Mouse (Mus musculus) heart, embryonic 14.5 days (tissue): ENCODE results near the gene Elmo3. TPM values are rescaled to one million over a fixed set of nuclear protein-coding genes. Genes with fewer than 3 reads are reported as not detected.

Experiments
- ATAC-seq: fragments of 200-750 bp; cut with Nextera tagmentation; 2 replicates; pipeline ENCODE4 v1.8.0; 2017; ENCODE audit warnings: low read depth, moderate TSS enrichment; ENCODE audit not compliant: insufficient number of reproducible peaks, insufficient read depth, low FRiP score
- H3K27ac ChIP-seq, 2 experiments: fragments of 200-500 bp in 1 of 2; fragments of 300-500 bp in 1 of 2; sonication (generic) in 1 of 2; replicated peaks in 1 of 2; 2 replicates each; pipeline ENCODE4 v1.5.1; 2012 to 2014; ENCODE audit warnings: low read depth in 2 of 2, low read length in 2 of 2, control low read depth in 1 of 2, mild to moderate bottlenecking in 1 of 2, mixed read lengths in 1 of 2; ENCODE audit not compliant: control insufficient read depth in 1 of 2, insufficient read depth in 1 of 2
- H3K27me3 ChIP-seq: fragments of 300-500 bp; sonication (generic); 2 replicates; pipeline ENCODE4 v1.6.1; 2014; ENCODE audit warnings: mild to moderate bottlenecking, low read length, control low read depth; ENCODE audit not compliant: control insufficient read depth, insufficient read depth
- H3K36me3 ChIP-seq: fragments of 300-500 bp; sonication (generic); 2 replicates; pipeline ENCODE4 v1.6.1; 2014; ENCODE audit warnings: mild to moderate bottlenecking, control low read depth, low read length, mixed read lengths; ENCODE audit not compliant: control insufficient read depth, insufficient read depth
- H3K4me1 ChIP-seq, 2 experiments: fragments of 200-500 bp in 1 of 2; fragments of 300-500 bp in 1 of 2; sonication (generic) in 1 of 2; 2 replicates each; pipeline ENCODE4 v1.6.1; 2012 to 2014; ENCODE audit warnings: low read length in 2 of 2, control low read depth in 1 of 2, mixed read lengths in 1 of 2; ENCODE audit not compliant: control insufficient read depth in 2 of 2, insufficient read depth in 2 of 2
- H3K4me2 ChIP-seq: fragments of 300-500 bp; sonication (generic); 2 replicates; pipeline ENCODE4 v1.6.1; 2014; ENCODE audit warnings: mild to moderate bottlenecking, low read length
- H3K4me3 ChIP-seq, 2 experiments: fragments of 200-500 bp in 1 of 2; fragments of 300-500 bp in 1 of 2; sonication (generic) in 1 of 2; 2 replicates each; pipeline ENCODE4 v1.5.1; 2012 to 2014; ENCODE audit warnings: low read length in 2 of 2, mild to moderate bottlenecking in 2 of 2, control low read depth in 1 of 2, low read depth in 1 of 2, moderate library complexity in 1 of 2; ENCODE audit not compliant: control insufficient read depth in 1 of 2, insufficient read depth in 1 of 2
- H3K9ac ChIP-seq: fragments of 300-500 bp; sonication (generic); 2 replicates; pipeline ENCODE4 v1.6.1; 2014; ENCODE audit warnings: mild to moderate bottlenecking, low read length
- H3K9me3 ChIP-seq: fragments of 300-500 bp; sonication (generic); 2 replicates; pipeline ENCODE4 v1.6.1; 2016; ENCODE audit warnings: low read length, control low read depth; ENCODE audit not compliant: control insufficient read depth
- WGBS: fragments of 180-500 bp; shearing (Covaris S2); extraction: QIAGEN DNeasy Blood & Tissue Kit; methylation state at CpG from one replicate; pipeline ENCODE4 v1.1.7; 2014; 5-methylcytosine and 5-hydroxymethylcytosine counted together
- polyA plus RNA-seq: library from polyadenylated mRNA; unstranded; fragments of >200 nt; fragmentation: Nextera tagmentation; extraction: Ambion mirVana; gene quantifications from 2 replicates; pipeline ENCODE4 v1.2.1, GENCODE M21; 2014

Elmo3 gene
- polyA plus RNA-seq, 1 experiment from 2014 or later: 3.4 TPM

DNA sequence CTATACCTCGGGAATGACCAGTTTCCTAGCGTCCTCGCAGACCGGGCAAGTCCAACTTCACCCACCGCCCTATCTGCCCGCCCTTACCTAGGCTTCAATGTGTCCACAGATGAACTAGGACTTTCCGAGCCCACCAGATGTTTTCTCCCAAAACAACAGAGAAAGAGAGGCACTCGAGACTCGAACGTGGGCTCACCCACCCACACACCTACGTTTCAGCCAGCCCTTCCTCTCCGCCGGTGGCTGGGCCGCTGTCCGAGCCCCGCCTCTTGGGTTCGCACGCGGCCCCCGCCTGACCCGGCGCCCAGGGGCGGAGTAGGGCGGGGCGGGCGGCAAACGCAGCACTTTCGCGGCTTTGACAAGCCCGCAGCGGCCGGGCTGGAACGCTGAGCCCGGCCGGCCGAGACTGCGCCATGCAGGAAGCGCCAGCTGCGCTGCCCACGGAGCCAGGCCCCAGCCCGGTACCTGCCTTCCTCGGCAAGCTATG, 35.9 kb upstream of the Elmo3 start, which contains the start of gene Hsf4:
Hsf4 (plus strand) TSS at position 341 of the 487 bp plus-strand sequence.
- WGBS: under 1% methylated on average over 41 of the region's 42 CpGs
- Histone ChIP-seq H3K4me1 (peaks cover 13 to 30% of the 10 kb centered on the region in 2 experiments; a peak in 3 of 4 replicates), H3K36me3 (no peaks in the 10 kb centered on the region), H3K9ac (peak within 1 kb of the TSS; percentile 69), H3K4me3 (peak within 1 kb of the TSS; percentile 44 to 54), H3K27me3 (peaks cover 83% of the 10 kb centered on the region), H3K27ac (no peak within 1 kb of the TSS), H3K9me3 (no peaks in the 10 kb centered on the region), H3K4me2 (peak within 1 kb of the TSS; percentile 97)
- ATAC-seq: no peak

DNA sequence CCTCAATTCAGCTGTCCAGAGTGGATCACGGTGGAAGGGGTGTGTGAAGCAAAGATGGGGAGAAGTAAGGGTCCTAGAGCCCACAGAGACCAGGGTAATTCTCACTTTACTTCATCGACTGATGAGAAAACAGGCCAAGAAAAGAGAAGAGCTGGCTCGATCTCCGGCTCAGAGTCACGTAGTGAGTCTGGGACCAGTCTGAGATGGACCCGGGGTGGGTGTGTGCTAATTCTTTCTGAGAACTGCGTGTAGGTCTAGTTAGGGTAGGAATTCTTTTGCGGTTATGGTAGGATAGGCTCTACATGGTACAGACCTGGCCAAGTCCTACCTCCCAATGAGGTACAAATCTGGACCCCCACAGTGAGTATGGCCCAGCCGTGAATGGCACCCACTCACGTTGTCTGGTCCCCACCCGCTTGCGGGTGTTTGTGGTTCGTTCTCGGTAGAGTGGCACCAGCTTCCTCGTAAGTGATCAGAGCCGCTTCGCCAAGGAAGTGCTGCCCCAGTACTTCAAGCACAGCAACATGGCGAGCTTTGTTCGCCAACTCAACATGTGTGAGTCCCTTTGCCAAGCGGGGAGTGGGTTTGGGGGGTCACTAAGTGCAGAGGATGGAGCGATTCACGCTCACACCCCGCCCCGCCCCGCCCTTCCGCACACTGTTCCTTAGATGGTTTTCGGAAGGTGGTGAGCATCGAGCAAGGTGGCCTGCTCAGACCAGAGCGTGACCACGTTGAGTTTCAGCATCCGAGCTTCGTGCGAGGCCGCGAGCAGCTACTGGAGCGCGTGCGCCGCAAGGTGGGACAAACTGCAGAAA, 35.1 kb upstream of the Elmo3 start:
- H3K27ac ChIP-seq: no peak overlapping the region
- H3K9ac ChIP-seq: 0 out of 2 replicates have a peak overlapping the region, but pooled peaks have one; percentile 69
- ATAC-seq: no peak
- H3K4me3 ChIP-seq: peak overlapping the region; percentile 44 to 54
- WGBS: 5% methylated on average over 39 of the region's 39 CpGs
- H3K9me3 ChIP-seq: no peaks in the 10 kb centered on the region
- H3K27me3 ChIP-seq: peaks cover 91% of the 10 kb centered on the region
- H3K4me2 ChIP-seq: peak overlapping the region; percentile 97
- no peaks in the 10 kb centered on the region for H3K36me3 ChIP-seq
- H3K4me1 ChIP-seq: peaks cover 12 to 26% of the 10 kb centered on the region in 2 experiments

DNA sequence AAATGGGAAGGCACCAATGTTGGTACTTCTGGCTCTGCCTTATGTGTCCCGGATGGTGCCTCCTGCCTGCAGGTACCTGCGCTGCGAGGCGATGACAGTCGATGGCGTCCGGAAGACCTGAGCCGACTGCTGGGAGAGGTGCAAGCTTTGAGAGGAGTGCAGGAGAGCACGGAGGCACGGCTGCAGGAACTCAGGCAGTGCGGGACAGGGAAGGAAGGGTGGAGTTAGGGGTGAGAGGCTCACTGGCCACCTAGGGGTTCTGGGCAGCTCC, 34.5 kb upstream of the Elmo3 start:
- Histone ChIP-seq H3K4me3 (peak overlapping the region in 1 of 2 experiments; percentile 54; a peak in 2 of 4 replicates), H3K27me3 (peaks cover 97% of the 10 kb centered on the region), H3K4me2 (no peak overlapping the region; the same call in 1 of the 2 replicates), H3K9ac (no peak overlapping the region), H3K36me3 (no peaks in the 10 kb centered on the region), H3K27ac (no peak overlapping the region), H3K9me3 (no peaks in the 10 kb centered on the region), H3K4me1 (peaks cover 13 to 30% of the 10 kb centered on the region in 2 experiments)
- no peak for ATAC-seq
- 5% methylated on average over 11 of the region's 11 CpGs for WGBS

DNA sequence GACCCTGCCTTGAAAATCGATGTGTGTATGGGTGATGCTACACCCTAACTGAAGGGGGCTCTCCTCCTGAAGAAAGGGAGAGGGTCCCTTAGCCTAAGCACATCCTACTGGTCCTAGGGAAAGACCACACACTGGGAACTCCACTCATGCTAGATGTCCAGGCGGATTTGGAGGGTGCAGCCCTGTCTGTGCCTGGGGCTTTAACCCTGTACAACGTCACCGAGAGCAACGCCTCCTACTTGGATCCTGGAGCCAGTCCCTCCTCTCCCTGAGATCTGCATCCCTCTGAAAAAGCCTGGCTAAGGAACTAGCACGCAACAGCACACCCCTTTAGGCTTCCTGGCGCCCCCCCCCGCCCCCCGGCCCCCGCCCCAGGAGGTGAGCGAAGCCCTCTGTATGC, 30.0 kb upstream of the Elmo3 start:
- H3K9ac ChIP-seq: peak overlapping the region; percentile 60; the same call in 1 of the 2 replicates
- WGBS: 8% methylated on average over 11 of the region's 11 CpGs

DNA sequence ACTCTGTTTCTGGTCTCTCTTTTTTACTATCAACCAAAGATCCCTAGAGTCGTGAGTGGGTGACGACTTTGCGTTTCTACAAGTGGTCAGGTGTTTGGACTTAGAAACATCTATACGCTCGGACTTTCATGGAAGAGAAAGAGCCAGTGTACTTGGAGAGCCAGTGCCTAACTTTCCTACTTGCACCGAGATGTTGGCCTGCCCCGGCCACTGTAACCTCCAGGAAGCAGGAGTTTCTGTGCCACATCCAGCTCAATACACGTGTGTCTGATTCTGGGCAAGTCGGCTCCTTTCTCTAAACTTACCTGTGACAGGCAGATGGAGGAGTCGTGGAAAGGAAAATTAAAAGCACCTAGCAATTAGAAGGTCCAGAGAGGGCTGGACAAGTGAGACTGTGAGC, 29.6 kb upstream of the Elmo3 start, which contains the start of gene Nol3:
Nol3 (plus strand) TSS at position 301 of the 400 bp plus-strand sequence.
- no peaks in the 10 kb centered on the region for H3K36me3 ChIP-seq
- peak within 1 kb of the TSS; percentile 80 for H3K4me2 ChIP-seq
- H3K4me1 ChIP-seq: peaks cover 13 to 18% of the 10 kb centered on the region in 2 experiments
- H3K27me3 ChIP-seq: peaks cover 90% of the 10 kb centered on the region
- no peak within 1 kb of the TSS for H3K27ac ChIP-seq
- H3K4me3 ChIP-seq: peak within 1 kb of the TSS; percentile 44 to 45
- peak within 1 kb of the TSS; percentile 60 for H3K9ac ChIP-seq
- no peak for ATAC-seq
- WGBS: 9% methylated on average over 10 of the region's 10 CpGs
- H3K9me3 ChIP-seq: no peaks in the 10 kb centered on the region

More for the DNA sequence above, 30.0 kb upstream of the Elmo3 start:
- ATAC-seq: no peak
- H3K4me1 ChIP-seq: peaks cover 13 to 19% of the 10 kb centered on the region in 2 experiments
- H3K27me3 ChIP-seq: peaks cover 95% of the 10 kb centered on the region
- peak overlapping the region; percentile 80 for H3K4me2 ChIP-seq
- peak overlapping the region in 1 of 2 experiments; percentile 45; a peak in 1 of 4 replicates for H3K4me3 ChIP-seq
- no peaks in the 10 kb centered on the region for H3K36me3 ChIP-seq
- H3K27ac ChIP-seq: no peak overlapping the region
- no peaks in the 10 kb centered on the region for H3K9me3 ChIP-seq

DNA sequence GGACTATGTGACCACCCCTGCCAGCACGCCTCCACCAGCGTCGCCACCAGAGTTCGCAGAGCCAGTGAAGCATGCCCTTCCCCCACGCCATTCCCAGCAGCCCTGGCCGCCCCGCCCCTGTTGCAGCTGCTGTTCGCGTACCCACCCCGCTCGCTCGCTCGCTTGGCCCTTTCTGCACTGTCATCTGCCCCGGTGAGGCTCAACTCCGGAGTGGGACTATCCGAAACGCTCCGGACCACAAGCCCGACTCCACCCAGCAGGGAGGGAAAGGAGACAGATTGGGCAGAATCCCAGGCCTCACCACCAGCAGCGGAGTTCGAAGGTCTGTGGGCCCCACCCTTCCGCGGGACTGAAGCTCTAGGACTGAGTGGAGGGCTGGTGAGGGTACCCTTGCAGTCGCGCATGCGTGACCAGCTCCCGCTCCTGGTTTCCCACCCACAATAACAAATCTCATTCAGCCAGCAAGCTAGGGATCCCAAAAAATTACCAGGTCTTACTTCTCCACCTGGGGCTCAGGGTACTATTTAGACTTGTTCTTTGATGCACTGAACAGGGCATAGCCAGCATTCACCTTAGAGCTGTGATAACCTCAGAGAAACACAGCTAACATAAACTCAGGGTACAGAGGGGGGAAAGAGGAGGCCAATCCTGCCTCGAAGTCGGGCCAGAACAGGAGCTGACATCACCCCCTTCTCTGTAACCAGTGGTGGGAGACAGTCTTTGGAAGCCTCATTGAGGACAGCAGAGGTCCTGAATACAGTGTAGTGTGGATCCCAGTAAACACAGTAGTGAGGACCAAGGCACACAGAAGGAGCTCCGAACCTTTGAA, 28.9 kb upstream of the Elmo3 start:
- peak overlapping the region; percentile 60 for H3K9ac ChIP-seq
- 7% methylated on average over 30 of the region's 30 CpGs for whole genome bisulfite sequencing
- H3K27ac ChIP-seq: no peak overlapping the region
- H3K36me3 ChIP-seq: no peaks in the 10 kb centered on the region
- H3K4me3 ChIP-seq: peak overlapping the region; percentile 44 to 45
- H3K4me2 ChIP-seq: peak overlapping the region; percentile 80
- H3K9me3 ChIP-seq: no peaks in the 10 kb centered on the region
- H3K4me1 ChIP-seq: peaks cover 13 to 18% of the 10 kb centered on the region in 2 experiments
- peak; percentile 47; the same call in 1 of the 2 replicates for ATAC-seq
- peaks cover 84% of the 10 kb centered on the region for H3K27me3 ChIP-seq

DNA sequence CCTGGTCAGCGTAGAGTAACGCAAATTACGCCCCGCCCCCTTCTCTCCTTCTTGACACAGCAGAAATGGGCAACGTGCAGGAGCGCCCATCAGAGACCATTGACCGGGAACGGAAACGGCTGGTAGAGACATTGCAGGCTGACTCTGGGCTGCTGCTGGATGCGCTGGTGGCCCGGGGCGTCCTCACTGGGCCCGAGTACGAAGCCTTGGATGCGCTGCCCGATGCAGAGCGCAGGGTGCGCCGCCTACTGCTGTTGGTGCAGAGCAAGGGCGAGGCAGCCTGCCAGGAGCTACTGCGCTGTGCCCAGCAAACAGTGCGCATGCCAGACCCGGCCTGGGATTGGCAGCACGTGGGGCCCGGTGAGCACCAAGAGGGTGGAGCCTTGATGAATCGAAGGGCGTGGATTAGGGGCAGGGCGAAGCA, 26.5 kb upstream of the Elmo3 start:
- peak overlapping the region; percentile 55 for H3K4me2 ChIP-seq
- H3K36me3 ChIP-seq: no peaks in the 10 kb centered on the region
- 5% methylated on average over 28 of the region's 28 CpGs for WGBS
- peak overlapping the region; percentile 10 to 18; a peak in 3 of 4 replicates for H3K4me3 ChIP-seq
- H3K27me3 ChIP-seq: peaks cover 60% of the 10 kb centered on the region
- ATAC-seq: peak; percentile 41; the same call in 1 of the 2 replicates
- no peak overlapping the region for H3K27ac ChIP-seq
- H3K9ac ChIP-seq: no peak overlapping the region
- no peaks in the 10 kb centered on the region for H3K9me3 ChIP-seq
- H3K4me1 ChIP-seq: peaks cover 13 to 18% of the 10 kb centered on the region in 2 experiments
